Comparison of ENCODE assay signal across 8 mouse cellular contexts in genomic region chr15:97581724-97582154, GRCm38 (mm10).
DNase-seq lines count a peak whose midpoint lies in the region; ATAC-seq and TF ChIP-seq lines count a peak whose summit lies in the region.

No protein-coding gene starts in this region.

- 27% methylated on average over 13 of the region's 13 CpGs for WGBS in hindbrain, embryonic 11.5 days
- WGBS in hindbrain, embryonic 13.5 days = 21% methylated on average over 13 of the region's 13 CpGs
- WGBS in cerebellum, adult 2 months = 12% methylated on average over 13 of the region's 13 CpGs
- WGBS in intestine, postnatal 0 days = 23% methylated on average over 13 of the region's 13 CpGs

- no peaks in the 10 kb centered on the region for H3K9me3 ChIP-seq in hindbrain, embryonic 11.5 days (ENCODE audit: control insufficient read depth, low read length)
- H3K9me3 ChIP-seq in hindbrain, embryonic 13.5 days = no peaks in the 10 kb centered on the region
- H3K9me3 ChIP-seq in intestine, postnatal 0 days (ENCODE audit: control insufficient read depth) = no peaks in the 10 kb centered on the region

- peak; percentile 77 for DNase-seq in hindbrain, embryonic 11.5 days (ENCODE audit: low spot score)
- peak; percentile 55 to 69 for DNase-seq in cerebellum, adult 2 months
- DNase-seq in gastrocnemius, adult 8-10 months (ENCODE audit: low spot score in 2 of 2) = peak; percentile 59 to 71
- peak; percentile 53 to 65 for DNase-seq in left cerebral cortex, postnatal 25 days (ENCODE audit: low spot score in 2 of 2)
- DNase-seq in mesoderm, embryonic 11.5 days (ENCODE audit: low read depth, low spot score) = peak; percentile 83
- DNase-seq in spleen, postnatal 10 days (ENCODE audit: low spot score in 2 of 2) = peak; percentile 75 to 85

- H3K4me3 ChIP-seq in hindbrain, embryonic 11.5 days (ENCODE audit: low read depth, low read length) = no peak overlapping the region
- no peak overlapping the region for H3K4me3 ChIP-seq in hindbrain, embryonic 13.5 days
- H3K4me3 ChIP-seq in cerebellum, adult 2 months (replicated peaks; ENCODE audit: insufficient read depth, low read depth, low read length) = no peak overlapping the region
- H3K4me3 ChIP-seq in intestine, postnatal 0 days (ENCODE audit: low read depth, low read length) = no peak overlapping the region

- H3K4me2 ChIP-seq in hindbrain, embryonic 11.5 days (replicated peaks; ENCODE audit: low read depth, low read length) = no peak overlapping the region
- H3K4me2 ChIP-seq in hindbrain, embryonic 13.5 days = no peak overlapping the region
- peak overlapping the region; percentile 24; the same call in 1 of the 2 replicates for H3K4me2 ChIP-seq in intestine, postnatal 0 days (replicated peaks; ENCODE audit: low read depth)

- H3K27ac ChIP-seq in hindbrain, embryonic 11.5 days (ENCODE audit: low read depth, low read length) = no peak overlapping the region
- H3K27ac ChIP-seq in hindbrain, embryonic 13.5 days = no peak overlapping the region
- H3K27ac ChIP-seq in cerebellum, adult 2 months (ENCODE audit: insufficient read depth, low read length) = no peak overlapping the region
- no peak overlapping the region for H3K27ac ChIP-seq in intestine, postnatal 0 days (ENCODE audit: low read depth, low read length)

- no peak for TF ChIP-seq POLR2A in cerebellum, adult 2 months (IDR thresholded peaks at IDR 0.05; ENCODE audit: borderline replicate concordance, insufficient read depth, low read length)

- H3K36me3 ChIP-seq in hindbrain, embryonic 11.5 days (ENCODE audit: control insufficient read depth, insufficient read depth, low read length) = no peaks in the 10 kb centered on the region
- no peaks in the 10 kb centered on the region for H3K36me3 ChIP-seq in hindbrain, embryonic 13.5 days
- H3K36me3 ChIP-seq in intestine, postnatal 0 days (ENCODE audit: control insufficient read depth, insufficient read depth) = no peaks in the 10 kb centered on the region

- peak; percentile 40; the same call in 1 of the 2 replicates for ATAC-seq in hindbrain, embryonic 11.5 days (ENCODE audit: low FRiP score)
- no peak for ATAC-seq in hindbrain, embryonic 13.5 days (ENCODE audit: low FRiP score)
- peak; percentile 88 for ATAC-seq in intestine, postnatal 0 days

- H3K4me1 ChIP-seq in hindbrain, embryonic 11.5 days (replicated peaks; ENCODE audit: control insufficient read depth, insufficient read depth, low read length) = no peaks in the 10 kb centered on the region
- H3K4me1 ChIP-seq in hindbrain, embryonic 13.5 days (replicated peaks) = peaks cover 17% of the 10 kb centered on the region
- H3K4me1 ChIP-seq in cerebellum, adult 2 months (ENCODE audit: control insufficient read depth, insufficient read depth, low read length) = no peaks in the 10 kb centered on the region
- no peaks in the 10 kb centered on the region for H3K4me1 ChIP-seq in intestine, postnatal 0 days (replicated peaks; ENCODE audit: control insufficient read depth, insufficient read depth, low read length)

- intact Hi-C loops in left cerebral cortex, postnatal 25 days (cut with DNase I) = loop anchor here (5.0 kb wide), 1 partner anchor 384 kb away; no protein-coding TSS in a partner anchor

- peak; percentile 73 for TF ChIP-seq CTCF in cerebellum, adult 2 months (IDR thresholded peaks at IDR 0.05; ENCODE audit: borderline replicate concordance, insufficient read depth, low read depth, low read length)
- peak; percentile 94 for TF ChIP-seq CTCF in intestine, postnatal 0 days (IDR thresholded peaks at IDR 0.05; ENCODE audit: low read depth)

- no peak overlapping the region for H3K9ac ChIP-seq in hindbrain, embryonic 11.5 days (ENCODE audit: low read depth, low read length)
- H3K9ac ChIP-seq in hindbrain, embryonic 13.5 days = no peak overlapping the region
- H3K9ac ChIP-seq in intestine, postnatal 0 days (ENCODE audit: low read depth, low read length) = no peak overlapping the region

- no peaks in the 10 kb centered on the region for H3K27me3 ChIP-seq in hindbrain, embryonic 11.5 days (ENCODE audit: control insufficient read depth, insufficient read depth, low read length)
- no peaks in the 10 kb centered on the region for H3K27me3 ChIP-seq in hindbrain, embryonic 13.5 days
- no peaks in the 10 kb centered on the region for H3K27me3 ChIP-seq in cerebellum, adult 2 months (ENCODE audit: control insufficient read depth, insufficient read depth, low read length)
- no peaks in the 10 kb centered on the region for H3K27me3 ChIP-seq in intestine, postnatal 0 days (replicated peaks; ENCODE audit: control insufficient read depth, insufficient read depth, low read length)
